Mouse (Mus musculus): ENCODE results near the gene Slc16a11. TPM values are rescaled to one million over a fixed set of nuclear protein-coding genes. Genes with fewer than 3 reads are reported as not detected.

Gene Slc16a11
- polyA plus RNA-seq, 1 experiment from 2014 or later = 3.3 TPM

MicroRNAs encoded within 50 kb of the gene (microRNA counts, 519-probe panel; counts per million panel counts)
- microRNA mmu-miR-195 (342 counts per million, percentile 67 among the panel's probes with 10 or more counts), microRNA mmu-miR-497 (342 counts per million, percentile 67 among the panel's probes with 10 or more counts)

Small RNAs within 50 kb of the gene (microRNA-seq; reads per million reads assigned to microRNA genes)
- gene Mir195a = 161 reads per million, percentile 58 among the genes with 10 or more reads in this experiment
- not detected for gene Mir497
- gene Mir497b = not detected

Other genes with a start within 250 kb of the Slc16a11 start
- 2.1 and 3.2 TPM in 2 replicates for gene Cldn7, start 248.0 kb upstream of the Slc16a11 start, polyA plus RNA-seq (2016; fragmentation: Nextera tagmentation; extraction: Ambion mirVana)
- gene Ctdnep1, start 231.6 kb upstream of the Slc16a11 start, polyA plus RNA-seq (2016; fragmentation: Nextera tagmentation; extraction: Ambion mirVana) = 23.0 and 24.3 TPM in 2 replicates
- 129 and 131 TPM in 2 replicates for gene Elp5, start 230.2 kb upstream of the Slc16a11 start, polyA plus RNA-seq (2016; fragmentation: Nextera tagmentation; extraction: Ambion mirVana)
- gene Gabarap, start 221.6 kb upstream of the Slc16a11 start, polyA plus RNA-seq (2016; fragmentation: Nextera tagmentation; extraction: Ambion mirVana) = 577 and 592 TPM in 2 replicates
- 89.4 and 92.5 TPM in 2 replicates for gene Phf23, start 217.0 kb upstream of the Slc16a11 start, polyA plus RNA-seq (2016; fragmentation: Nextera tagmentation; extraction: Ambion mirVana)
- gene Dvl2, start 212.2 kb upstream of the Slc16a11 start, polyA plus RNA-seq (2016; fragmentation: Nextera tagmentation; extraction: Ambion mirVana) = 39.0 and 40.7 TPM in 2 replicates
- gene Acadvl, start 197.3 kb upstream of the Slc16a11 start, polyA plus RNA-seq (2016; fragmentation: Nextera tagmentation; extraction: Ambion mirVana) = 59.1 and 63.7 TPM in 2 replicates
- gene Dlg4, start 195.8 kb upstream of the Slc16a11 start, polyA plus RNA-seq (2016; fragmentation: Nextera tagmentation; extraction: Ambion mirVana) = 23.6 and 25.5 TPM in 2 replicates
- gene Asgr1, start 158.7 kb upstream of the Slc16a11 start, polyA plus RNA-seq (2016; fragmentation: Nextera tagmentation; extraction: Ambion mirVana) = 0.68 and 1.1 TPM in 2 replicates
- gene Asgr2, start 120.1 kb upstream of the Slc16a11 start, polyA plus RNA-seq (2016; fragmentation: Nextera tagmentation; extraction: Ambion mirVana) = 0.61 TPM in 1 of 2 replicates, not detected in the other
- gene Mgl2, start 82.4 kb upstream of the Slc16a11 start, polyA plus RNA-seq (2016; fragmentation: Nextera tagmentation; extraction: Ambion mirVana) = 0.48 TPM in 1 of 2 replicates, not detected in the other
- 0.37 and 0.39 TPM in 2 replicates for gene Clec10a, start 56.6 kb upstream of the Slc16a11 start, polyA plus RNA-seq (2016; fragmentation: Nextera tagmentation; extraction: Ambion mirVana)
- gene Slc16a13, start 8.3 kb downstream of the Slc16a11 start, polyA plus RNA-seq (2016; fragmentation: Nextera tagmentation; extraction: Ambion mirVana) = 13.6 and 16.3 TPM in 2 replicates
- gene Bcl6b, start 17.0 kb downstream of the Slc16a11 start, polyA plus RNA-seq (2016; fragmentation: Nextera tagmentation; extraction: Ambion mirVana) = 6.9 TPM in 2 replicates
- gene 0610010K14Rik, start 25.2 kb downstream of the Slc16a11 start, polyA plus RNA-seq (2016; fragmentation: Nextera tagmentation; extraction: Ambion mirVana) = 169 and 183 TPM in 2 replicates
- 14.4 and 15.2 TPM in 2 replicates for gene Gm21988, start 27.1 kb downstream of the Slc16a11 start, polyA plus RNA-seq (2016; fragmentation: Nextera tagmentation; extraction: Ambion mirVana)
- 231 and 245 TPM in 2 replicates for gene Rnasek, start 27.1 kb downstream of the Slc16a11 start, polyA plus RNA-seq (2016; fragmentation: Nextera tagmentation; extraction: Ambion mirVana)
- 2.8 and 3.0 TPM in 2 replicates for gene Alox12, start 42.6 kb downstream of the Slc16a11 start, polyA plus RNA-seq (2016; fragmentation: Nextera tagmentation; extraction: Ambion mirVana)
- not detected in 2 replicates for gene Alox12e, start 109.9 kb downstream of the Slc16a11 start, polyA plus RNA-seq (2016; fragmentation: Nextera tagmentation; extraction: Ambion mirVana)
- 0.13 TPM in 1 of 2 replicates, not detected in the other for gene Alox15, start 139.3 kb downstream of the Slc16a11 start, polyA plus RNA-seq (2016; fragmentation: Nextera tagmentation; extraction: Ambion mirVana)
- gene Pelp1, start 197.3 kb downstream of the Slc16a11 start, polyA plus RNA-seq (2016; fragmentation: Nextera tagmentation; extraction: Ambion mirVana) = 37.6 and 38.2 TPM in 2 replicates
- gene Arrb2, start 219.9 kb downstream of the Slc16a11 start, polyA plus RNA-seq (2016; fragmentation: Nextera tagmentation; extraction: Ambion mirVana) = 36.0 and 36.4 TPM in 2 replicates
- 35.8 and 38.8 TPM in 2 replicates for gene Med11, start 239.2 kb downstream of the Slc16a11 start, polyA plus RNA-seq (2016; fragmentation: Nextera tagmentation; extraction: Ambion mirVana)
- 0.34 and 0.63 TPM in 2 replicates for gene Zmynd15, start 246.7 kb downstream of the Slc16a11 start, polyA plus RNA-seq (2016; fragmentation: Nextera tagmentation; extraction: Ambion mirVana)
- gene Cxcl16, start 247.2 kb downstream of the Slc16a11 start, polyA plus RNA-seq (2016; fragmentation: Nextera tagmentation; extraction: Ambion mirVana) = 3.5 and 3.9 TPM in 2 replicates